Mouse (Mus musculus) brain, embryonic 14.5 days (tissue): Measurements from ENCODE around the gene Kdm5d. TPM values are rescaled to one million over a fixed set of nuclear protein-coding genes. Genes with fewer than 3 reads are reported as not detected.

Experiments used
- DNase-seq: peaks from one replicate; pipeline ENCODE4 v3.0.0-alpha.2; 2011; ENCODE audit warnings: low read depth
- CTCF ChIP-seq: fragments of 200-500 bp; IDR thresholded peaks from 2 replicates; pipeline ENCODE4 v1.5.1; 2012; ENCODE audit warnings: inconsistent platforms, mild to moderate bottlenecking, moderate library complexity, borderline replicate concordance; ENCODE audit not compliant: insufficient read depth, insufficient read length; ENCODE audit errors: extremely low read depth
- POLR2A ChIP-seq: fragments of 200-500 bp; IDR thresholded peaks from 2 replicates; pipeline ENCODE4 v1.6.1; 2012; ENCODE audit warnings: mild to moderate bottlenecking, inconsistent platforms, borderline replicate concordance; ENCODE audit not compliant: poor library complexity, insufficient read depth, insufficient read length, severe bottlenecking; ENCODE audit errors: extremely low read depth
- polyA plus RNA-seq: library from polyadenylated mRNA; depleted of rRNA; stranded (reverse); fragments of >200 nt; gene quantifications from 2 replicates; pipeline ENCODE4 v1.2.3, GENCODE M21; 2012; rRNA removed

Gene Kdm5d
- 12.5 and 20.7 TPM in 2 replicates for polyA plus RNA-seq

- DNase-seq: peak; percentile 84
- TF ChIP-seq POLR2A: no peak
- no peak for TF ChIP-seq CTCF
These were observed at the start of gene Kdm5d for GRCm38 (mm10) chrY:897393-898227. TSS of gene Kdm5d (plus strand) at chrY:897788.

GRCm38 (mm10) chrY:872404-872803, 25.2 kb upstream of the Kdm5d start:
- TF ChIP-seq POLR2A (no peak), CTCF (no peak)
- no peak for DNase-seq

GRCm38 (mm10) chrY:872855-873549, 24.6 kb upstream of the Kdm5d start:
- TF ChIP-seq POLR2A (no peak), CTCF (no peak)
- DNase-seq: peak; percentile 76

Other genes starting within 250 kb of the Kdm5d start
- 0.05 TPM in 1 of 2 replicates, not detected in the other for gene Zfy1, start 100.4 kb upstream of the Kdm5d start, polyA plus RNA-seq
- gene Uba1y, start 79.1 kb upstream of the Kdm5d start, polyA plus RNA-seq: 0.16 and 0.34 TPM in 2 replicates
- gene Eif2s3y, start 112.8 kb downstream of the Kdm5d start, polyA plus RNA-seq: 36.3 and 50.0 TPM in 2 replicates